Mouse (Mus musculus) hematopoietic stem cell, adult 5-6 weeks (primary cell): ENCODE measurements at regions not wholly inside any gene's neighbourhood (a gene's known extent, or its start where the extent isn't known, plus 50 kb on each side); places are given as distances from the start of the nearest gene placed in this dataset.
"Not testable (repeated sequence)": the region's sequence is repeated elsewhere in the genome, so short reads cannot be mapped to it uniquely, and the experiment has no call there.

ENCODE experiments used
- ATAC-seq, 2 experiments: fragments of 125-278 bp in 1 of 2; replicated peaks in 1 of 2; 2 replicates each; pipeline ENCODE4 v1.8.0; 2016 to 2017; ENCODE audit warnings: inconsistent platforms in 2 of 2, mild to moderate bottlenecking in 2 of 2, moderate number of reproducible peaks in 2 of 2, low read depth in 1 of 2, moderate TSS enrichment in 1 of 2; ENCODE audit not compliant: low FRiP score in 2 of 2, poor library complexity in 2 of 2, severe bottlenecking in 2 of 2, insufficient read depth in 1 of 2, low TSS enrichment in 1 of 2

DNA sequence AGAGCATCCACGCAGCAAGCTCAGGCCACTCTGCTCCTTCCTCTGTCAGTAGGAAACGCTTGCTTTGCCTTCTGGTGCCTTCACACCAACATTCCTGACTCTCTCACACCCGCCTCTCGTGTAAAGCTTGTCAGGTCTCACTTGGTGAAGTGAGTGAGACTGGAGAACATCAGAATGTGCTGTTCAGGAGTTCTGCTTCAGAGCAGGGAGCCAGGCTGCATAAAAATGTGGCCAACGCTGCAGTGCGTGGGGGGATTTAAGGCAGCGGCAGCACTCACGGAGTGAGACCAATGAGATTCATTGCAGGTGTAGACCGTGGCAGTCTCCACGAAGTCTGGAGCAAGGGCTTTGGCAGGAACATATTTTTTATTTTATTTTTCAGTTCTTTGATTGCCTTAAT, 121.0 kb upstream of the Mpdz start:
- no peak for ATAC-seq

DNA sequence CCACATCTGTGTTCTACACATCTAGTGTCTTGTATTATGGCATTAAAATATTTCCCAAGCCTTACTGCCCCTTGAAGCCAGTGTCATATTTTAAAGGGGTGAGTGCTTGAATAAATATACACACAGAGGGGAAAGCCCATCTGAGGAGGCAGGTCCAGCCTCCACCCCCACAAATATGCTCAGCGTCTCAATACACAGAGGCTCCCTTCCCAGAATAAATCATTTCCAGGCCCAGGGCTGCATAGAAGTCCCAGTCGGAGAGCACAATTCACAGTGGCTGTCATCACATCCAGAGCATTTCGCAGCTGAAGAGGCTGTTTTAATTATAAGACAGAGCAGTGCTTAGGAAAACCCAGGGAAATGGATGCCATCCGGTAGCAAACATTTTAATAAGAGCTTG, 118.8 kb upstream of the Mpdz start:
- ATAC-seq: no peak

DNA sequence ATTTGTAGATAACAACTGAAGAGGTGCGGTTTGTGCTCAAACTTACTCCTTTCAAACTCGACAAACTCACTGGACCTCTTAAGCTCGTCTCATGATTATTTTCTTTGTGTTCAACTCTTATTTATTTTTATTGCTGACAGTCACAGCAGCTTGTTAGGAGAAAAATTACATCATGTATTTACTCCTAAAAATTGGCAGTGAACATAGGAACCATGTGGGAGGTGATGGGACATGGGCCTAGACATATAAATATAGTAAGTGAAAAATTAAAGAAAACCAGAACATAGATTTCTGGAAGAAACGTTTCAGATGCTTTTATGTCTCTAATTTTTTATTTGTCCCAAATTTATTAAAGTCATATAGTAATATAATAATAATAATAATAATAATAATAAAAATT, 108.2 kb upstream of the Mpdz start:
- no peak for ATAC-seq

DNA sequence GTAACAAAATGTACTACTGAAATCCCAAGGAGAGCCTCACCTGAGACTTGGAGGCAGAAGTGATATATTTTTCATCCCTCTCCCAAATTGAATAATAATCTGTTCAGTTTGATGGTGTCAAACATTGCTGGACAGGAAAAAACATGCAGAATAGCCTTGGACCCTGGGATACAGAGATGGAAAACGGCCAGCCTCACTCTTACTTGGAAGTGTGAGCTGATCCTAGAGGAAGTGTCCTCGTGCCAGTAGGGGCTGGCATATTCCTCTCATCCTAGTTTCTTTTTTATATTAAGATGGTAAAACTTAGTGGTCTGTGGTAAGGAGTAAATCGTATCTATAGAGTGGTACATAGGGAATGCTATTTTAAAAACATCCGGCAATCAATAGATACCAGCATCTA, 107.6 kb upstream of the Mpdz start:
- ATAC-seq: no peak

DNA sequence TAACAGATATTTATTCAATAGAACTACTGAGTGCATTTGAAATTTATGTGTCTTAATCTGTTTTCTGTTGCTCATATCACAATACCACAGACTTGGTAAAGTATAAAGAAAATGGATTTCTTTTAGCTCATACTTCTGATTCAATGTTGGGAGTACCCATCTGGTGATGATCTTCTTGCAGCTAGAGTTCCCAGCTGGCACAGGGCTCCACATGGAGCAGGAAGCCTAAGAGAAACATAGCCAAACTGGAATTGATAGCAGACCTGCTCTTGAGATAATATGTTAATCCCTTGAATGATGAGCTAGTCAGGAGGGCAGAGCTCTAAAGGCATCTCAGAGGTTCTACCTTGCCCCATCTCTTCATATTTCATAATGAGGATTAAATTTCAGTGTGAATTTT, 97.9 kb upstream of the Mpdz start:
- no peak for ATAC-seq

DNA sequence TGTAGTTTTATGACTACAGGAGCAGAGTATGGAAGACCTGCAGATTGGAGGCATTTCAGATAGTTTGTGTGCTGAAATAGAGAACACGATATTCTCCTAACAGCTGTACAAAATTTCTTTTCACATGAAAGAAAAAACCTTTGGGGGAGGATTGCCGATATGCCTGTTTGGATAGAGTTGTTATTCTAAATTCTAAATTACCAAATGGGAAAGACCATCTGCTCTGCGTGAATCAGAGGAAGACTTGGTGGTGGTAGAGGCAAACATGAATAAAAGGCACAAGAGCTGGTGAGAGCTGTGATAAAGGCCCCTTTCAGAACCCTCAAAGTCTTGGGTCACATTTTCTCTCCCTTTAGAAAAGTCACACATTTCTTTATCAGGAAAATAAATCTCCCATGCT, 96.9 kb upstream of the Mpdz start:
- ATAC-seq: no peak

DNA sequence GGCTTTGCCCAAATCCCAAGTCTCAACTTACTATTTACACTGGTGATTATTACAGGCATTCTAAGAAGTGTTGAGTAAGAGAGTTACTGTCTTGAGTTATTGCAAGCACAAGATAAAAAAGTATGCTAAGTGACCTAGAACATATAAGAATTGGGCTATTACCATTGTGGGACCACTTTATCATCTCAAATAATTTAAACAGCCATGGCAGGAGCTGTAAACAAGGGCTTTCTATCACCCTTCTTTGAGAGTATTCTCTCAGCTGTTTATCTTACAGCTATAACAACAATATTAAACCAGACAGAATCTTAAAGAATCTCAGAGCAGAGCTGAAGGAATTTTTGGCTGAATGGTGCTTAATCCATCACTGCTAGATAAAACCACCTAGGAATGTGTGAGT, 94.2 kb upstream of the Mpdz start:
- ATAC-seq: no peak

DNA sequence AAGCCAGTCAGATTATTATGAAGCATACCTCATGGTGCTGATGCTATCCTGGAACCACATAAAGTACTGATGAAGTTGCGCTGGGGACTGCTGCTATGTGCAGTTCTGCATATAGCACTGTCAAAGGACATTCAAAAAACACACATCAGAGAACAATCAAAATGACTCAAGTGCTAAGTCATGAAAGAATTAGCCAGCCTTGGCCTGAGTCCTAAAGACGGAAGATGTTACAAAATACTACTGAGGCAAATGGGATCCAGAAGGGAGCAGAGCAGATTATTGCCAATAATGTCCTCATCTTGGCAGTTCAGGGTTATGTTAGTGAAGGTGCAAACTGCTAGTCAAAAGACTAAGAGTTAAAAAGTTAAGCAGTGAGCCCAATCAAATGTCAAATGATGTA, 87.9 kb upstream of the Mpdz start:
- no peak for ATAC-seq

DNA sequence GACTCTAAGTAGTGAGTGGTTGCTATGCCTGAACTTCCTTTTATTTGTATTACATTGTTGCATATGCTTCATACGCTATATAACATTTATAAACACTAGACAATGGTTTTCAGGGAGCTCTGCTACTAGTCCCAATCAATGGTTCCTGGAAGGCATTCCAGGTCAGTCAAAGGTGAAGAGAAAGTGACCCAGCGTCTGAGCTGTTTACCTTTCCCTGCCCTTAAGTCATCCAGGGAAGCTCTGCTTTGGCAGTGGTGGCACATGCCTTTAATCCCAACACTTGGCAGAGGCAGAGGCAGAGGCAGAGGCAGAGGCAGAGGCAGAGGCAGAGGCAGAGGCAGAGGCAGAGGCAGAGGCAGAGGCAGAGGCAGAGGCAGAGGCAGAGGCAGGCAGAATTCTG, 76.5 kb upstream of the Mpdz start:
- not testable (repeated sequence) for ATAC-seq

DNA sequence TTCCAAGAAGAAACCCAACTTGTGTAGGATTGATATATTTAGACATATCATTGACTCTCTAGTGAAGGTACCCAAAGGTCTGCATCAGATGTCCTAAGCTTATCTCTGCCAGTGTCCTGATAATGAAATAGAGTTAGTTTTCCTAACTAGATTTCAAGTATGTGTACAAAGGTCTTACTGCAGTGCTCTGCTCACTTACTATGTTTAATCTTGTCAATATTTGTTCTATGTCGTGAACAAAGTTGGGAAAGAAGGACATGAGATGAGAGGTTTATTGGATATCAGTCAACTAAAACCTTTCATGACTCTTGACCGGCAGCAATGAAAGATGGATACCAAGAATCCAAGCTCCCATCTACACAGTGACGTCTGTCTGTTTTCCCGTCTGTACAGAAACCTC, 71.9 kb upstream of the Mpdz start:
- no peak for ATAC-seq

DNA sequence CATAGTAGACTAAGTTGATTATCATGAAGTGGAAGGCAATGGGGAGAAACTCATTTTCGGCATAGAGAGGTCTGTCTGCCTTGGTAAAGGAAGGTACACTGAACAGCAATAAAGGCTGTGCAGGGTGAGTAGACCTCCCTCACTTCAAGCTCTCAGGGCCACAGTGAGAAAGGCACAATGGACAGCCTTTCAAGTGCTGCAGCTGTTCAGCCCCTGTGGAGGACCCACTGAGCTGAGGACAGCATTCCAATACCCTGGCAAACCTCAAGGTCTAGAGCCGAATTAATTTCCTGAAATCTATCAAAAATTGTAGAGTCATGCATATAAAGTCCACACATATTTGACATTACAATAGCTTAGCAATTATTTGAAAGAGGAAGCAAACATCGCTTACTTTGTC, 69.8 kb upstream of the Mpdz start:
- no peak for ATAC-seq

DNA sequence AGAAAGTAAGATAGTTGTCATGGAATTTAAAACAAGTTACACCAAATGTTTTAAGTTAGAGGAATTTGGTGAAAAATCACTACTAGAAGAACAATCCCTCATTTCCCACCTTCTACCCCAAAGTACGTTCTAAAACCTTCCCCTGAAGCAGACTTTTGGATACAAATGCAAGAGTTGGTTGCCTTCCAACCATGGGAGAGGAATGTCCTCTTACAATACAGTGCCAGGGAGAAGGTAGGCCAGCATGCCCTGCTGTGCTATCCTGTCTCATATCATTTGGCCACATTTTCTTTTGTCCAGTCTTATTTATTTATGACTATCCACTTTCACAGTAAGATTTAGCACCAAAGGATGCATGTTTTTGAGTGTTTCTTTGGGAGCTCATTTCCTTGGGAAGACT, 66.2 kb upstream of the Mpdz start:
- no peak for ATAC-seq

DNA sequence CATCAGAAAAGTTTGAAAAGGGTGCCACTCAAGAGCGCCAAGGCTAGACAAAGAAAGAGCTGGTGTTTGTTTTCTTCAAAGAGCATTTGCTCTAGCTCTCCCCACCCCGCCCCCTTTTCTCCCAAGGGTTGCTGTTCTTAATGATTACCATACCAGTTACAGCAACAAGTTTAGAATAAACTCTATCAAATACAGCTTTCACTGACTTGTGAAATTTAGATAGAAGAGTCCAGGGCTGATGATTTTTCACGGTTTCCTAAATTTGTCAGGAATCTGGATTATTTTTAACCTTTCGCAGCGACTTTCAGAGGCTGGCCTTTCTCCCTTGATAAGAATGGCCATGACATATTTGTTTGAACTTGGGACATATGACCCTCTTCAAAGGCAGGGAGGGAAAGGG, 64.2 kb upstream of the Mpdz start:
- ATAC-seq: no peak

DNA sequence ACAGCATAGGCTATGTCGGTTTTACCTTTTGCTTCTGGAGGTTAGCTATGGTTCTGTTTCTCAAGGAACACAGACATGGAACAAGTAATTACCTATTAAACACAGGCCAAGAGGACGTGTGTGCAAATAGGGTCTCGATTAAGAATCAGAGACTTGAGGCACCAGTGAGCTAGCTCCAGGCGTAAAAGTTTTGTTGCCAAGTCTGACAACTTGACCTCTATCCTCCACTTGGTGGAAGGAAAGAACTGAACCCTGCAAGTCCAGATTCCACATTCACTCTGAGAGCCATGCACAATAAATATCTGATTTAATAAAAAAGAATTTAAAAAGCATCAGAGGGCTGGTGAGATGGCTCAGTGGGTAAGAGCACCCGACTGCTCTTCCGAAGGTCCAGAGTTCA, 63.7 kb upstream of the Mpdz start:
- ATAC-seq: no peak

DNA sequence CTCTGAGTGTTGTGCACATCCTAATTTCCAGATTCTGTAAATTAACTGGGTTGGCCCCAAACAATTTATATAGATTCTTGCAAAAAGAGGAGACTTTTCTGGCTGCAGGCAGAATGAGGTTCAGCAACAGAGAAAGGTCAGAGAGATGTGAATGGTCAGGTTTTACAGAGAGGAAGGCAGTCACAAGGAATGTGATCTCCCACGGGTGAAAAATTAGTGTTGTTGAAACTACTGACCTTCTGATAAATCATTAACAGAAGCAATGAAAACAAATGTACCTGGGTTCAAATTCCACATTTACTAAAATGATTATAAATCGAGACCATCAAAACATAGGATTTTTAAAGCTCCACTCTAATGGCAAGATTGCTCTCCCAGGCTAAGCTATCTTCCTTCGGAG, 62.5 kb upstream of the Mpdz start:
- no peak for ATAC-seq

DNA sequence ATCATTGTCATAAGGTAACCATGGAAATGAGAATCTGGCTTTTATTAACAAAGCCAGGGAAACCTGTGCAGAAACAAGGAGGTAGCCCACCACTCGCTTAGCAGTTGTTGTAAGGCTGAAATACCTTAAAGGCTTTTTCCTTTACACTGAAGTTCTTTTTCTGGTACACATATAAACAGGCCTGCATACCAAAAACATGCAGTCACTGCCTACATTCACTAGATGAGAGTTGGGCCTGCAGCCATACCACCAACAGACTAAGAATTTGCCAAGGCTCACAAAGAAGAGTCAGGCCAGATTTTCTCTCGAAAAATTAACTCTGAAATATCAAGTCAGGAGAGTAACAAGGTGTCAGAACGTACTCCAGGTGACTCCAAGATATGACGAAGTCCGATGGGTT, 61.3 kb upstream of the Mpdz start:
- ATAC-seq: no peak

DNA sequence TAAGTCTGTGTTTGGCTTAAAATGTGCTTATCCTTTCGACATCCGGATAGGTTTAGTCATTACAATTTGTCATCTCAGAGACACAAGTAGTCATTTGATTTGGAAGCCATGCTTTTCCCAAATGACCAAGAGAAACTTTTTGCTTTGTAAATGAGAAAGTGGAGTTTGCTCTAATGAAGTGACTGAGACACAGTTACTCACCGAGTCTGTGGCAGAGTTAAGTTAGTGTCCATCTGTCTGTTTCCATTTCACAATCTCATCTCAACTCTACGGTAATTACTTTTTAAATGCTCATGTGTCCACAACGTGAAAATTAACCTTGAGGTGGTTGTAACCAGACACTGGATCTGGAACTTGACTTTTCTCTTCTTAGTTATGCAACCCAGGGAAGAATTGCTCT, 59.2 kb upstream of the Mpdz start:
- ATAC-seq: no peak

DNA sequence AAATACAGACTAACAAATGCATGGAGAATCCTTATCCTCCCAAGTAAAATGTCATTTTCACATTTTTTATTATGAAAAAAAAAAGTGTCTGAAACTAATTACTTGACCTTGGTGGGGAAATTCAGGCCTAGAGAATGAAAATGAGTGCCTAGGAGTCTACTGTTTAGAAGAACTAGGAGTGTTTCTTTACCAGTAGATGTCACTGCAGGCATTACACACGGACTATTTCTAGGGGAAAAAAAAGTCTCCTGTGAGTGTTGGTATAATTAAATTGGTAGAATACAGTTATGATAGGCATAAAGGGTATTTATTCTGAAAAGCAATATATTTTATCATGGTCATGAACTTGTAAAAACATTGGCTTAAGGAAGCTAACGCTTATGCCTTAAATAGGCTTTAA, 55.5 kb upstream of the Mpdz start:
- no peak for ATAC-seq

DNA sequence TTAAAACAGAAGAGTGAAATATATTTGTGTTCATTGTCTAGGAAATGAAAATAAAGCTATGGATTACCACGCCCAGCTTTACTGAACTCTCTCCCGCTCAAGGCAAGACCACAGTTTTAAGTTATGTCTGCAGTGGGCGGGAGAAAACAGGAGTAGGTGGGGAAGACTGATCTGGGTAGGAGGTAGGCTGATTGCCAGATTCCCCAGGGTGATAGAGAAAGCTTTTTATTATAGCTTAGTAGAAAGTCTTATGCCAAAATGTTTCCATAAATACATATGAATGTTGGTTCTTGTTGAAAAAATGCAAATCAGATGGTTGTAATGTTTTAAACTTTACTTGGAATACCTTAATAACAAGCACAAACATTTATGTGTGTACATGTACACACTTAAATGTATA, 50.2 kb upstream of the Mpdz start:
- ATAC-seq: no peak
